Mouse (Mus musculus): ENCODE data around the gene Nek7. TPM values are rescaled to one million over a fixed set of nuclear protein-coding genes. Genes with fewer than 3 reads are reported as not detected.
A peak's percentile ranks its signal among the peaks of the same experiment; 100 is the strongest.

The Nek7 gene
- total and polyA plus RNA-seq, 3 experiments: 4.7 to 9.1 TPM; not detected in 1

DNA sequence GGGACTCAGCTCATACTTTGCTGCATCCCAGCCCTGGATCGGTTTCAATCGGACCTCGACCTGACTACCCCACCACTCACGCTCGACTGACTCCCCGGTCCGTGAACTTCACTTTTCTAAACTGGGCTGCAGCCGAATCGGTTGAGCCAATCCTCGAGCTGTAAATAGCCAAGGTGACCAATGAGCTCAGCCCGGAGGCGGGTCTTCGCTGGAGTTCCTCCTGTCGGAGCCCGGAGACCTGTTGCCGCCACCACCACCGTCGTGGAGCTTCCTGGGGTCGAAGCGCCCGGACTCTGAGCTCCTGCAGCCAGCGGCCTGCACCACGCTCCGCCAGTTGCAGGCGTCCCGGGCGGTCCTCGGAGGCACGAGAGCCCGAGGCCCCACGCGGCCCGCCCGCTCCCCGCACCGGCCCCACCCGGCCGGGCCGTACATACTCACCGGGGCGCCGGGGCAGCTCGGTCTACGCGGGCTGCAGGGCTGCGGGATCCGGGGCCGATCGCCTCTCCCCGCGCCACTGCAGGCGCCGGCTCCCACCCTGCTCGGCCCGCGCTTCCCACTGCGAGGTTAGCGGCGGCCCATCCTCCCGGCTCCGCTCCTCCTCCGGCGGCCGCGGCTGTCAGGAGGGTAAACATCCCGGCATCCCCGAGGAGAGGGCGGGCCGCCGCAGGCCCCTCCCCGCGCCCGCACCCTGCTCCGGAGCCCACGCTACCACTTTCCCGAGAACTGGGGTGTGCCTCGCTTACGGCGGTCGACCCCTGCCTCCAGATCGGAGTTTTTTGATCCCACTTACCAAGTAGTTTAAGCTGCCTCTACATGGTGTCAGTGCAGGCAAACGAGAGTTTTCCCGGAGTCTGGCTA, 598 bp downstream of the Nek7 start (continued):
- TF ChIP-seq GABPA (IDR thresholded peaks at IDR 0.05; ENCODE audit: low read depth, low read length): no peak
- TF ChIP-seq BHLHE40 (IDR thresholded peaks at IDR 0.05; ENCODE audit: borderline replicate concordance, low read depth, low read length): no peak
- no peak for TF ChIP-seq SMC3 (IDR thresholded peaks at IDR 0.05; ENCODE audit: low read depth, low read length)
- TF ChIP-seq SIN3A (IDR thresholded peaks at IDR 0.05; ENCODE audit: low read length): peak; percentile 24; the same call in 1 of the 2 replicates

DNA sequence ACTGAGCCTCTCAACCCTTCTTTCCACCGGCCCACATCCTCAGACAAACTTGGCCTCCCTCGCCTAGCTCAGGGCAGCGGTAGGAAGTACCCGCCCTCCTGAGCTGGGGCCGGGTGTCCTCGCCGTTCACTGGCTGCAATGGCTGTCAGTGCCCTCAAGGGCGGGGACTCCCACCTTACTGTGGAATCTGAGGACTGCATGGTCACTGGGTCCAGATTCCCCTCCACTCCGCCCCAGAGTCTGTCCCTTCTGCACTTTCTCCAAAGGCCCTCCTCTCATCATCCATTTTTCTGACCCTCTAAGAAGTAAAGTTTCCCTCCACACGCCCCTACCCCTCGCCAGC, 2.0 kb downstream of the Nek7 start:
- no peaks in the 10 kb centered on the region for H3K27me3 ChIP-seq (ENCODE audit: control insufficient read depth in 1 of 2, insufficient read depth in 2 of 2, low read length in 2 of 2)
- peaks cover 0 to 7% of the 10 kb centered on the region in 2 experiments; a peak in 3 of 4 replicates for H3K4me1 ChIP-seq (ENCODE audit: control insufficient read depth in 1 of 2, insufficient read depth in 2 of 2, low read length in 2 of 2)
- no peaks in the 10 kb centered on the region for H3K9me3 ChIP-seq (replicated peaks; ENCODE audit: insufficient read depth, low read length)
- H3K36me3 ChIP-seq (ENCODE audit: control insufficient read depth in 1 of 2, insufficient read depth in 2 of 2, low read length in 2 of 2): peaks cover 0 to 10% of the 10 kb centered on the region in 2 experiments; a peak in 2 of 4 replicates
- H3K27ac ChIP-seq (ENCODE audit: control insufficient read depth, low read depth, low read length): peak overlapping the region; percentile 30; the same call in 1 of the 2 replicates
- H3K9ac ChIP-seq (ENCODE audit: control insufficient read depth, low read depth, low read length, poor library complexity, severe bottlenecking): peak overlapping the region; percentile 80
- DNase-seq (ENCODE audit: low read depth, low spot score): peak; percentile 89
- H3K4me3 ChIP-seq (ENCODE audit: control insufficient read depth in 1 of 2, insufficient read depth in 1 of 2, low read depth in 2 of 2, low read length in 2 of 2): peak overlapping the region; percentile 63 to 77
- TF ChIP-seq POLR2AphosphoS2 (IDR thresholded peaks at IDR 0.05; ENCODE audit: low read length): 0 out of 2 replicates have a peak, but pooled peaks have one; percentile 33
- TF ChIP-seq HCFC1 (IDR thresholded peaks at IDR 0.05; ENCODE audit: low read depth, low read length): peak; percentile 52; the same call in 1 of the 2 replicates
- peak; percentile 34; the same call in 1 of the 2 replicates for TF ChIP-seq TBP (IDR thresholded peaks at IDR 0.05; ENCODE audit: low read depth, low read length)
- peak; percentile 66 for TF ChIP-seq NELFE (IDR thresholded peaks at IDR 0.05; ENCODE audit: low read depth, low read length)
- no peak for TF ChIP-seq USF1 (IDR thresholded peaks at IDR 0.05; ENCODE audit: low read depth, low read length)
- TF ChIP-seq SIN3A (IDR thresholded peaks at IDR 0.05; ENCODE audit: low read length): no peak; the same call in 1 of the 2 replicates
- TF ChIP-seq POLR2A (IDR thresholded peaks at IDR 0.05; ENCODE audit: control insufficient read depth in 1 of 2, insufficient read depth in 1 of 2, low read depth in 1 of 2, low read length in 2 of 2, poor library complexity in 1 of 2): peak; percentile 37 to 75; a peak in 2 of 4 replicates
- peak; percentile 29; the same call in 1 of the 2 replicates for TF ChIP-seq ZMIZ1 (IDR thresholded peaks at IDR 0.05; ENCODE audit: low read depth, low read length)
- peaks cover 8% of the 10 kb centered on the region for H3K79me2 ChIP-seq (ENCODE audit: control insufficient read depth, insufficient read depth, low read length, poor library complexity)

DNA sequence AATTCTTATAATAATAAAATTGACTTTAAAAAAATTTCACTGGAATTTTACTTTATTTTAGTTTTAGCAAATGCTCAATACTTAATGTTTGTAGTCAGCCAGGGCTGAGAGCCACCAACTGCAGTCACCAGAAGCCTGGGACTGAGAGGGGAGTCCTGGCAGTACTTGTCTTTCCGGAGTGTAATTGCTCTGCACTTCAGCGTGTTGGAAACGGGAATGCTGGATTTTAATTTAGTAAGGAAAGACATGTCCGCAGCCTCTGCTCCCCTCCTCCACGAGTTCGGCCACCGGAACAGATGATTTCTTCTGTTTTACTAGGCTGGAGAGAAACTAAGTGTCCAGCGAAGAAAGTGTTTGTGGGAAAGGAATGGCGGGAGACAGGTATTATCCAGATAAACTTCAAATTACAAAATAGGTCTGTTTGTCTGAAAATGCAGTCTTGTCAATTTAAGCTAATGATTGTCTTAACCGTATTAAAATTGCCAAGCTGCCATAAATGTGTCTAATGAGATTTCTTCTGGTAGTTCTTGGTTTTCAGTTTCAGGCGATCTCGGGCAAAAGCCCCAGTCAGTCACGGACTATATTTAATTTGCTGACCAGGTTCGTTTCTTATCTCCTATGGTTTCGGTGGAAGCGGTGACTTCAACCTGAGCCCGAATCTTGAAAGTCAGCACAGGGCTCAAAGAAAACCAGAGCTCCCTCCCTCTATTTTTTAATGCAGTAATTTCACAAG, 2.5 kb downstream of the Nek7 start:
- peaks cover 0 to 7% of the 10 kb centered on the region in 2 experiments; a peak in 3 of 4 replicates for H3K4me1 ChIP-seq (ENCODE audit: control insufficient read depth in 1 of 2, insufficient read depth in 2 of 2, low read length in 2 of 2)
- DNase-seq (ENCODE audit: low read depth, low spot score): no peak
- TF ChIP-seq MAFK (IDR thresholded peaks at IDR 0.05; ENCODE audit: borderline replicate concordance, low read depth, low read length): 0 out of 2 replicates have a peak, but pooled peaks have one; percentile 14
- 0 out of 2 replicates have a peak, but pooled peaks have one; percentile 44 for TF ChIP-seq MAZ (IDR thresholded peaks at IDR 0.05; ENCODE audit: low read depth, low read length)
- TF ChIP-seq MEF2A (IDR thresholded peaks at IDR 0.05; ENCODE audit: extremely low read depth, insufficient replicate concordance, low read depth, low read length, poor library complexity, severe bottlenecking): no peak
- peak overlapping the region; percentile 63 to 77 for H3K4me3 ChIP-seq (ENCODE audit: control insufficient read depth in 1 of 2, insufficient read depth in 1 of 2, low read depth in 2 of 2, low read length in 2 of 2)
- peak overlapping the region; percentile 80 for H3K9ac ChIP-seq (ENCODE audit: control insufficient read depth, low read depth, low read length, poor library complexity, severe bottlenecking)
- H3K79me2 ChIP-seq (ENCODE audit: control insufficient read depth, insufficient read depth, low read length, poor library complexity): peaks cover 8% of the 10 kb centered on the region
- no peaks in the 10 kb centered on the region for H3K9me3 ChIP-seq (replicated peaks; ENCODE audit: insufficient read depth, low read length)
- peak overlapping the region; percentile 30; the same call in 1 of the 2 replicates for H3K27ac ChIP-seq (ENCODE audit: control insufficient read depth, low read depth, low read length)
- peaks cover 0 to 10% of the 10 kb centered on the region in 2 experiments; a peak in 2 of 4 replicates for H3K36me3 ChIP-seq (ENCODE audit: control insufficient read depth in 1 of 2, insufficient read depth in 2 of 2, low read length in 2 of 2)
- no peaks in the 10 kb centered on the region for H3K27me3 ChIP-seq (ENCODE audit: control insufficient read depth in 1 of 2, insufficient read depth in 2 of 2, low read length in 2 of 2)
